Mouse (Mus musculus) neural tube, embryonic 14.5 days (tissue): ENCODE measurements around the gene Tfap2d. TPM values are rescaled to one million over a fixed set of nuclear protein-coding genes. Genes with fewer than 3 reads are reported as not detected.

ENCODE experiments used
- ATAC-seq: fragments of 200-750 bp; cut with Nextera tagmentation; 2 replicates; pipeline ENCODE4 v1.8.0; 2017; ENCODE audit warnings: low read depth, mild to moderate bottlenecking, moderate TSS enrichment, moderate library complexity
- H3K27ac ChIP-seq: fragments of 300-500 bp; sonication (generic); 2 replicates; pipeline ENCODE4 v1.5.1; 2014; ENCODE audit warnings: low read depth, mild to moderate bottlenecking, control low read depth, low read length, moderate library complexity, mixed read lengths
- H3K27me3 ChIP-seq: fragments of 300-500 bp; sonication (generic); 2 replicates; pipeline ENCODE4 v1.6.1; 2014; ENCODE audit warnings: low read length; ENCODE audit not compliant: control insufficient read depth, insufficient read depth
- H3K36me3 ChIP-seq: fragments of 300-500 bp; sonication (generic); 2 replicates; pipeline ENCODE4 v1.6.1; 2014; ENCODE audit warnings: low read length, mixed read lengths; ENCODE audit not compliant: control insufficient read depth, insufficient read depth
- H3K4me1 ChIP-seq: fragments of 300-500 bp; sonication (generic); 2 replicates; pipeline ENCODE4 v1.6.1; 2014; ENCODE audit warnings: low read length; ENCODE audit not compliant: control insufficient read depth, insufficient read depth
- H3K4me2 ChIP-seq: fragments of 300-500 bp; sonication (generic); 2 replicates; pipeline ENCODE4 v1.6.1; 2014; ENCODE audit warnings: mild to moderate bottlenecking, low read depth, low read length, control low read depth
- H3K4me3 ChIP-seq: fragments of 300-500 bp; sonication (generic); 2 replicates; pipeline ENCODE4 v1.5.1; 2014; ENCODE audit warnings: low read depth, low read length, control low read depth, mixed read lengths
- H3K9ac ChIP-seq: fragments of 300-500 bp; sonication (generic); replicated peaks from 2 replicates; pipeline ENCODE4 v1.6.1; 2014; ENCODE audit warnings: low read depth, mild to moderate bottlenecking, control low read depth, low read length, mixed read lengths
- H3K9me3 ChIP-seq: fragments of 300-500 bp; sonication (generic); 2 replicates; pipeline ENCODE4 v1.6.1; 2016; ENCODE audit warnings: low read length; ENCODE audit not compliant: control insufficient read depth
- WGBS: fragments of 180-500 bp; shearing (Covaris S2); extraction: QIAGEN DNeasy Blood & Tissue Kit; methylation state at CpG from one replicate; pipeline ENCODE4 v1.1.7; 2014; 5-methylcytosine and 5-hydroxymethylcytosine counted together
- polyA plus RNA-seq: library from polyadenylated mRNA; unstranded; fragments of >200 nt; fragmentation: Nextera tagmentation; extraction: Ambion mirVana; gene quantifications from 2 replicates; pipeline ENCODE4 v1.2.1, GENCODE M21; 2014

Gene Tfap2d
- polyA plus RNA-seq, 1 experiment from 2014 or later = not detected

- Histone ChIP-seq H3K36me3 (no peaks in the 10 kb centered on the region), H3K27ac (no peak overlapping the region), H3K4me3 (no peak overlapping the region), H3K9ac (no peak overlapping the region), H3K27me3 (peaks cover 71% of the 10 kb centered on the region), H3K4me1 (no peaks in the 10 kb centered on the region), H3K9me3 (no peaks in the 10 kb centered on the region), H3K4me2 (no peak overlapping the region)
- ATAC-seq = no peak
- under 1% methylated on average over 13 of the region's 13 CpGs for WGBS
Observed at GRCm38 (mm10) chr1:19106841-19107800, 4.3 kb downstream of the Tfap2d start.

- 3% methylated on average over 3 of the region's 3 CpGs for WGBS
- no peak overlapping the region for H3K27ac ChIP-seq
- H3K27me3 ChIP-seq = peaks cover 73% of the 10 kb centered on the region
- no peak overlapping the region for H3K9ac ChIP-seq
- H3K4me2 ChIP-seq = no peak overlapping the region
- H3K36me3 ChIP-seq = no peaks in the 10 kb centered on the region
- no peaks in the 10 kb centered on the region for H3K4me1 ChIP-seq
- no peak for ATAC-seq
- no peaks in the 10 kb centered on the region for H3K9me3 ChIP-seq
- no peak overlapping the region for H3K4me3 ChIP-seq
Observed at GRCm38 (mm10) chr1:19107801-19108200, 5.0 kb downstream of the Tfap2d start.

- Histone ChIP-seq H3K27ac (no peak overlapping the region), H3K4me1 (no peaks in the 10 kb centered on the region), H3K36me3 (no peaks in the 10 kb centered on the region), H3K27me3 (peaks cover 67% of the 10 kb centered on the region), H3K9ac (no peak overlapping the region), H3K9me3 (no peaks in the 10 kb centered on the region), H3K4me3 (no peak overlapping the region), H3K4me2 (no peak overlapping the region)
- no peak for ATAC-seq
- WGBS = under 1% methylated on average over 16 of the region's 16 CpGs
Observed at GRCm38 (mm10) chr1:19109711-19110110, 6.9 kb downstream of the Tfap2d start.

GRCm38 (mm10) chr1:19110211-19110610 lies 7.4 kb downstream of the Tfap2d start:
- Histone ChIP-seq H3K9me3 (no peaks in the 10 kb centered on the region), H3K27ac (no peak overlapping the region), H3K36me3 (no peaks in the 10 kb centered on the region), H3K4me2 (no peak overlapping the region), H3K4me3 (no peak overlapping the region), H3K27me3 (peaks cover 64% of the 10 kb centered on the region), H3K9ac (no peak overlapping the region), H3K4me1 (no peaks in the 10 kb centered on the region)
- WGBS = 2% methylated on average over 5 of the region's 5 CpGs
- no peak for ATAC-seq

GRCm38 (mm10) chr1:19111020-19111419 lies 8.2 kb downstream of the Tfap2d start:
- no peak for ATAC-seq
- Histone ChIP-seq H3K4me3 (no peak overlapping the region), H3K27me3 (peaks cover 56% of the 10 kb centered on the region)

GRCm38 (mm10) chr1:19178742-19179397 lies 76.0 kb downstream of the Tfap2d start:
- Histone ChIP-seq H3K4me2 (no peak overlapping the region), H3K9ac (no peak overlapping the region), H3K27ac (no peak overlapping the region), H3K27me3 (no peaks in the 10 kb centered on the region), H3K9me3 (no peaks in the 10 kb centered on the region), H3K36me3 (no peaks in the 10 kb centered on the region), H3K4me3 (no peak overlapping the region), H3K4me1 (no peaks in the 10 kb centered on the region)
- WGBS = 19% methylated on average over 4 of the region's 4 CpGs
- ATAC-seq = peak; percentile 83; the same call in 1 of the 2 replicates

More at GRCm38 (mm10) chr1:19111020-19111419, 8.2 kb downstream of the Tfap2d start:
- no peaks in the 10 kb centered on the region for H3K4me1 ChIP-seq
- no peak overlapping the region for H3K9ac ChIP-seq
- no peak overlapping the region for H3K27ac ChIP-seq
- H3K36me3 ChIP-seq = no peaks in the 10 kb centered on the region
- H3K9me3 ChIP-seq = no peaks in the 10 kb centered on the region
- no peak overlapping the region for H3K4me2 ChIP-seq
- WGBS = under 1% methylated on average over 22 of the region's 22 CpGs

GRCm38 (mm10) chr1:19205649-19206048 lies 102.8 kb downstream of the Tfap2d start:
- Histone ChIP-seq H3K9ac (no peak overlapping the region), H3K4me2 (peak overlapping the region; percentile 58), H3K9me3 (no peaks in the 10 kb centered on the region), H3K36me3 (no peaks in the 10 kb centered on the region), H3K4me1 (no peaks in the 10 kb centered on the region), H3K27ac (no peak overlapping the region), H3K4me3 (peak overlapping the region; percentile 32), H3K27me3 (peaks cover 3% of the 10 kb centered on the region; the same call in 1 of the 2 replicates)
- WGBS = 3% methylated on average over 12 of the region's 12 CpGs
- ATAC-seq = peak; percentile 62

GRCm38 (mm10) chr1:19206194-19206593 lies 103.4 kb downstream of the Tfap2d start:
- Histone ChIP-seq H3K4me3 (peak overlapping the region; percentile 32; the same call in 1 of the 2 replicates), H3K4me2 (no peak overlapping the region), H3K27ac (no peak overlapping the region), H3K36me3 (no peaks in the 10 kb centered on the region), H3K4me1 (no peaks in the 10 kb centered on the region), H3K9me3 (no peaks in the 10 kb centered on the region), H3K9ac (no peak overlapping the region), H3K27me3 (peaks cover 3% of the 10 kb centered on the region; the same call in 1 of the 2 replicates)
- 0 out of 2 replicates have a peak, but pooled peaks have one; percentile 19 for ATAC-seq
- under 1% methylated on average over 7 of the region's 7 CpGs for WGBS

- Histone ChIP-seq H3K9ac (no peak overlapping the region), H3K27ac (no peak overlapping the region), H3K4me2 (no peak overlapping the region), H3K4me1 (no peaks in the 10 kb centered on the region), H3K4me3 (no peak overlapping the region), H3K36me3 (no peaks in the 10 kb centered on the region), H3K9me3 (no peaks in the 10 kb centered on the region), H3K27me3 (peaks cover 7% of the 10 kb centered on the region; the same call in 1 of the 2 replicates)
- 3% methylated on average over 4 of the region's 4 CpGs for WGBS
- ATAC-seq = no peak
Observed at GRCm38 (mm10) chr1:19207611-19208010, 104.8 kb downstream of the Tfap2d start.
